Mouse (Mus musculus) E14TG2a.4 (cell line): ENCODE results near the gene Nwd1.

ENCODE experiments used
- CTCF ChIP-seq: conservative IDR thresholded peaks from 2 replicates; pipeline ENCODE4 v1.5.1; 2014; ENCODE audit warnings: low read length
- POU5F1 ChIP-seq: IDR thresholded peaks from 2 replicates; pipeline ENCODE4 v1.6.1; 2014; ENCODE audit warnings: low read length, borderline replicate concordance

- TF ChIP-seq CTCF (no peak), POU5F1 (no peak)
Measured at GRCm38 (mm10) chr8:72655522-72655912, 9.0 kb downstream of the Nwd1 start.
